Mouse (Mus musculus) spleen, postnatal 10 days (tissue): Measurements from ENCODE around the gene Tex33.

Experiments used
- DNase-seq, 2 experiments: peaks; one replicate each; pipeline ENCODE4 v3.0.0; 2021 to 2022; ENCODE audit warnings: low spot score in 2 of 2

The Tex33 gene

DNA sequence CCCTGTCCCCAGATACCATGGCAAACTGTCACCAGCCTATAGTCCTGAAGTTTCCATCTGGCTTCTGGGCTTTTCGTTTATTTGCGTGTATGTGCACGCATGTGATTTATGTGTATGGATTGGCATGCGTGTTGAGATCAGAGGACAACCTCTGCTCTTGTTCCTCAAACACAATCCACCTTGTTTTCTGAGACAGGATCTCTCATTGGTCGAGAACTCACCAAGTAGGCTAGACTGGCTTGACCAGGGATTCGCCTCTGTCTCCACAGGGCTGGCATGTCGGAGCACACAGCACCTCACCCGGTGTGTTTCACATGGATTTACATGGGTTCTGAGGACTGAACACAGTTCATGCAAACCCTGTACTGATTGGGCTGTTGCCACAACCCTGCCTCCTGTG lies 18.4 kb upstream of the Tex33 start:
- DNase-seq: no peak

GRCm38 (mm10) chr15:78413719-78414117 lies 18.0 kb upstream of the Tex33 start:
- DNase-seq: no peak

GRCm38 (mm10) chr15:78413083-78413718 lies 17.5 kb upstream of the Tex33 start:
- DNase-seq: peak; percentile 56 to 76

DNA sequence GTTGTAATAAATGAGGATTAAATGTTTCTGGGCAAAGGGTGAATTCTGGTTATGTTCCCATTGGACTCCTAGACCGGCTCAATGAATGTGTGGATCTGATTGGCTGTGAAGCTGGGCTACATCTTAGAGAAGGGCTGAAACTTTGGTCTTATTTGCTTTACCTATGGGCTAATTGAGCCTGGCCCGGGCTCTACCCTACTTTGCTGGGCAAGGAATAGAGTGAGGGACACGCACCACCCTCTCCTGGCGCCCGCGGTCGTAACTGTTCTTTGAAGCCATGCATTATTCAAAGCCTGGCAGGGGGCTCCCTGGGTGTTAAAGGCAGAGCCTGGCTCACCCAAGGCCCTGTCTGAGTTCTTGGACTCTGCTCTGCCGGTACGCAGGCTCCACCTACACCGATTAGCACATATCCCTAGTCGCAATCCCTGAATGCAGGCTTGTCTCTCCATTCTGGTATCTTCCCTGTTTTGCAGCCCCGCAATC lies 13.9 kb upstream of the Tex33 start:
- no peak for DNase-seq

DNA sequence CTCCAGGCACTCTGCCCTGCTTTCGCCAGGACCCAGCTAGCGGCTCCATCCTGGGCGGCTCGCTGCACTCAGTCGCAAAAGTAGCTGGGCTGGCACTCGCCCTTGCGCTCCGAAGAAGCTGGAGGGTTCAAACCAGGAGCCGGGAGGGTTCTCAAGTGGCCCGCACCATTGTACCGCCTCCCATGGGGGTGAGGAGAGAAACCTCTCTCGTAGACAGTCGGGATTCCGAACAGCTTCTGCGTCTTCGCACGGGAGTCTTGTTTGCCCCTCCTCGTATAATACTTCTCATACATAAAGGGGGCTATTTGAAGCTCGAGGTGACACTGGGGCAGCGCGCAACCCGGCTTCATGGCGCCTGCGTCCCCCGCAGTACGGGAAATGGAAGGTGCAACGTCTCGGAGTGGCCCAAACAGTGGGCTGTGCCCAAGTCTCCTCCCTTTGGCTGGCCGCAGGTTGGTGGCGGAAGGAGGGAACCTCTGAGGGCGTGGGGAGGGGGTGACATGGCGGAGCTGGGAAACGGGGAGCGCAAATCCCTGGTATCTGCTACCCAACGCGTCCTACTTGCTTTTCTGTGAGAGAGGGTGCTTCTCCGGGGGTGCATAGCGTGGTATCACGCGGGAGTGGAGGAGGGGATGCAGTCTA lies 10.7 kb upstream of the Tex33 start, which contains the start of gene Mpst:
Gene Mpst, plus strand, starts transcription at position 124 of the 642 bp plus-strand sequence.
- DNase-seq: peak; percentile 91 to 96

- peak; percentile 84 to 85 for DNase-seq
Measured at GRCm38 (mm10) chr15:78405517-78406211, 10.0 kb upstream of the Tex33 start, which contains the start of gene Tst. TSS of gene Tst (minus strand) at chr15:78405907.

- DNase-seq: peak in 1 of 2 experiments; percentile 29
Measured at GRCm38 (mm10) chr15:78405098-78405497, 9.4 kb upstream of the Tex33 start.

DNA sequence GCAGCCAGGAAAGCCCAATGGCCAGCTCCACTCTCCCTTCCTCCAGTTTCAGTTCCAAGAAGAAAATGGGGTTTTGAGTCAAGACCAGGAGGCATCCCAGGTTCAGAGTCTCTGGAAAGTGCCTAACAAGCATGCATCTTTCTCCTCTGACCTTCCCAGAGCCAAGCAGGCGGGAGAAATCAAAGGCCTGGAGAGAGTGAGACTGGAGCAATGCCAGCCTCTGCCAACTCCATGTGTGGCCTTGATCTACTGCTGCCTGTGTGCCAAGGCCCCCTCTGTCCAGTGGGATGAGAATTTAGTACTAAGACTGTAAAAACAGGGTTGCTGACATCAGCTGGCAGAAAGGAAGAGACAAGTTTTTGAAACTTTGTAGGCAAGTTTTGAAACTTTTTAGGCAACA lies 8.2 kb upstream of the Tex33 start:
- peak; percentile 19 to 32 for DNase-seq

DNA sequence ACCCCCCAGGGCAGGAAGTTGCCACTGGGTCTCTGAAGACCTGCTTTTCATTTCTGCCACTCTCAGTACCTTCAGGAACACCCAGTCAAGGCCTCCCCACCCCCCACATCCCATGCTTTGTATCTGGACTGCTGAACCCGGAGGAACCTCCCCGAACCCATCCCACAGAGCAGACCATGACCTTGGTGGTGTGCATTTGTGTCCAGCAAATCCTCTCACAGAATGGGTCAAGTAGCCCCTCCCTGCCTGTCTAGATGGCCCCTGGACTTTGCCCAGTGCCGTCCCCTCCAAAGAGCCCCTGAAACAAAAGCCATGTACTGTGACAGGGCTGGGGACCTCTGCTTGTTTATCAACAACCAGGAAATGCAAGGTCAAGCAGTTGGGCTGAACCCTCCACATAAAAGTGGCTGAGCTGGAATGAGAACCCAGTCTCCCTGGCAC lies 7.6 kb upstream of the Tex33 start:
- peak; percentile 18 to 43 for DNase-seq

DNA sequence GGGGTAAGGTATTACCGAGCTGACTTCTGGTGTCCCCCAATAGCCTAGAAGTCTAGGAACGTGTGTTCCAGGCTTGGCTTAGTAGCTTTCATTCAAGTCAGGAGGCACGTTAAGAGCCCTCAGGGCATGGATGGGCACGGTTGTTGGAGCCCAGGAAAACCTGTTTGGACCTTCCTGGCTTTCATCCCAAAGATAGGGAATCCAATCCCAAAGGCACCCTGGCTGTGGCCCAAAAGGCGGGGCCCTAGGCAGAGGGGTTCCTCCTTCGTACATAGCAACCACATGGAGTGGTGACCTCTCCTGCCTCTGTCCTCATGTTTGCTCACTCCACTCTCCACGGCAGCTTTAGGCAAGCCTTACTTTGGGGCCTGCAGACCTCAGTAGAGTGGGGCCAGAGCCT lies 6.7 kb upstream of the Tex33 start:
- no peak for DNase-seq

DNA sequence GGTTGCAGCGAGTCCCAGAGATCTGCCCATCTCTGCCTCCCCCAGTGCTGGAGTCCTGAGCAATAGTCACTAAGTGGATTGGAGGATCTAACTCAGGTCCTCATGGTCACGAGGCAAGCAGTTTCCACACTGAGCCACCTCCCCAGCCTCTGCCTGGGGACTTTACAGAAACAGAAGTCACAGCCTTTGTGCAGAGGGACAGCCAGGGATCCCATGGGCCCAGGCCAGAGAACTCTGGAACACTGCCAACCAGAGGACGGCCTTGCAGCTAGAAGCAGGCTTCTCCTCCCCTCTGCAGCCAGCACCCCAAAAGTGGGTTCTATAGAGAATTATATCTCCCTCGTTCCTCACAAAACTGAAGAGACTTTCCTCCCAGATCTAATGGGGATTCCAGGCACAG lies 6.2 kb upstream of the Tex33 start:
- peak; percentile 24 to 50 for DNase-seq

GRCm38 (mm10) chr15:78401345-78401744 lies 5.6 kb upstream of the Tex33 start:
- no peak for DNase-seq

DNA sequence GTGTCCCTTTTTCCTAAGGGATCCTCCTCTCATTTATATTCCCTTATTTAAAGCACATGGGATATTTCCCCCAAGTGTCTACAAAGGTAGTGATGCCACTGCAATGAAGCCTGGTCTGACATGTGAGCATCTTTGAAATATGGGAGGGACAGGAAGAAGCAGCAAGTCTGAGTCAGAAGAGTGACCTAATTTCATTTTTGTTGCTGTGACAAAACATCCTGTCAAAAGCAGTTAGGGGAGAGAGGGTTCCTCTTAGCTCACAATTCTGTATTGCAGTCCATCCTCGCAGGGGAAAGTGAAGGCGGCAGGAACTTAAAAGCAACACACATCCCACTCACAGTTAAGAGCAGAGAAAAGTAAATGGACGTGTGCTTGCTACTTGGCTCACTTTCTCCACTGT lies 4.9 kb downstream of the Tex33 start:
- DNase-seq: no peak

GRCm38 (mm10) chr15:78385564-78385963 lies 10.1 kb downstream of the Tex33 start:
- no peak for DNase-seq

DNA sequence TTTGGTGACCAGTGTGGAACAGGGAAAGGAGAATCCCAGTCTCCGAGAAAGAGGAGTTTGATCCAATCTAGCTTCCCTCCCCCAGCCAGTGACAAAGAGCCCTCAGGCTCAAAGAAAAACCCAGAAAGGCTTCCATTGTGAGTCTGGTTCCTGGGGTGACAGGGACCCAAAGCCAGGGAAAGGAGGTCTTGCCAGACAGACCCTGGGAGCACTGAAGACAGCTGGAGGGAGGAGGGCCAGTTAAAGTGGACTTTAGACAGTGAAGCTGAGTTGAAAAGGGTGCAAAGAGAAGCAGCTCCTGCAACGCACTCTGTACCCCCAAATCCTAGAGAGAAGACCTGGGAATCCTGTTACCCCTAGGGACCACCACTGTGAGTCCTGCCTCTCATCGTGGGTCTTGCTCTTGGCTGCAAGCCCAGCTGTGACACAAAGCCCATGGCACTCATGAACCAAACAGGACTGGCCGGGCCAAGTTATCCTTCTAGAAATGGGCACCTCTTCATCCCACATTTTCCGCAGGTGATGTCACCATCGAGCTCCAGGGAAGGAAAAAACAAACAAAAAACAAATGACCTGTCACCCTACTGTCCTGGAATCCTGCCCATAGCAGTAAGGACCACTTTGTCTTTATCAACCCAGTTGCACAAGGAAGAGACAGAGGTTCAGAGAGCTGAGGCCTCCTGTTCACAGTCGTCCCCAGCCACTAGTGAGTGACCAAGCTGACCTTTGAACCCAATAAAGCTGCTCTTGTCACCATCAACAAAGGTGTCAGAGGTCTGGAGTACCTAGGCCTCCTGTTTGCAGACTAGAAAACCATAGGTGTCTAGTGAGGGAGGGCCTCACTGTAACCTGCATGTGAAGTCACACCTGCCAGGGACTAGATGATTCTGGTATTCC lies 11.2 kb downstream of the Tex33 start:
- no peak for DNase-seq

DNA sequence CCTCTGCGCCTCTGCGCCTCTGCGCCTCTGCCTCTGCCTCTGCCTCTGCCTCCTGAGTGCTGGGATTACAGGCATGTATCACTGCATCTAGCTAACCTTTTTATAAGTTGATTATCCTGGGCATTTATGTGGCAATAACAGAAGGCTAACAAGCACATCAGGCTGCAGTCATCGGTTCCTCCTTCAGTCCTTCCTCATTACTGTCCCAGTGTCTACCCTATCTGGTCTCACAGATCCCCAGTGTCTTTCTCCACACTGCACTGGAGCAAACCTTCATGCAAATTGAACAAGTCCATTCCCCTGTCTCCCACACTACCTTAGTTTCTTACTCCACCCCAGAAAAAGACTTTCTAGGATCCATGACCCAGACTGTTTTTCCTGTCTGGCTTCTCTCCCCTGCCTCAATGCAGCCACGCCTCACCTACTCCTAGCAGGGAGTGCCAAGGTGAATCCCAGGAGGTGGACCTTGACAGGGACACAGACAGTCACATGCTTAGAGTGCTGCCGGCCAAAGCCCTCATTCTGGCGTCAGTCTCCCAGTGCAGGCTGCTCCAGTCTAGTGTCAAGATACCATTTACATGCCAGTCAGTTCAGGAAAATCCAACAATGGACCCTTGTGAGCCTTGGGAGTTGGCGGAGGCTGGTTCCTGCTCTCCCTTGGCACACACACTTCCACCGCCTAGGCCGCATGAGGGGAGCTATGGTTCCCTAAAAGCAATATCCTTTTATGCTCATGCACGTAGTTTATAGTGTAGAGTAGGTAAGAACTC lies 12.1 kb downstream of the Tex33 start:
- DNase-seq: no peak

GRCm38 (mm10) chr15:78382115-78382514 lies 13.6 kb downstream of the Tex33 start:
- DNase-seq: no peak

- DNase-seq: no peak
Measured at GRCm38 (mm10) chr15:78380741-78381140, 15.0 kb downstream of the Tex33 start.

- no peak for DNase-seq
Measured at GRCm38 (mm10) chr15:78380208-78380607, 15.5 kb downstream of the Tex33 start.

DNA sequence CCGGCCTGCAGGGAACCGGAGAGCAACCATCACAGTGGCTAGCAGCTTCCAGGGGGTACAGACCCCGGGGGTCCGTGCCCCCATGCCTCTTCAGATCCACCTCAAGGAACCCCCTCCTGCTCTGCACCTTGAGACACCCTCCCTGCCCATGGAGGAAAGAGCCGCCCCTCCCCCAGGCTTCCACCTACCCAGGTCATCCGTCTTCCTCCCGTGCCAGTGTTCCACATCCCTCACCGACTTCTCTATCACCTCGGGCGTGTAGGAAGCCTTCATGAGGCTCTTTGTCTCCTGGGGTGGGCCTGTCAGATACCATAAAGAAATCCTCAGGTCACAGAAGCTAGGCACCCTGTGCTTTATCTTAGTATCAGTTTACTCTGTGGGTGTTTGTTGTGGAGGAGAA lies 17.2 kb downstream of the Tex33 start:
- no peak for DNase-seq

DNA sequence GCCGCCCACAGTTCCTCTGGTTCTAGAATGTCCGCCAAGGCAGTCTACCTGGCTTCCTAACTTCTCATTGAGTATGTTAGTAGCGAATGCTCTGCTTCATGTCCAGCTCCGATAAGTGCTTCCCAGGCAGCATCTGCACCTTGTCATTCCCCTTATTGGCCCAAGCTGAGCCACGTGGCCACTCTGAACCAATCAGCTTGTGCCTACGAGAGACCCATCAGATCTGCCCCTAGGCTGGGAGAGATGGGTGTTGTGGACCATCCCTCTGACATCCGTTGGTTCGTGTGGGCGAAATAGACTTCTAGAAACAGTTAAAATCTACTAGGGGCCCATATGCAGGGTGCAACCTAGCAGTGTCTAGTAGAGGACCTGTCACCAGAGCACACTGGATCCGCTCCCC lies 17.9 kb downstream of the Tex33 start:
- DNase-seq: no peak
